Mouse (Mus musculus) liver, postnatal 0 days (tissue): Measurements from ENCODE around the gene Otub1.

ENCODE experiments used
- CTCF ChIP-seq: sonication (generic); IDR thresholded peaks from 2 replicates; pipeline ENCODE4 v1.5.1; 2016; ENCODE audit warnings: antibody characterized with exemption, low read depth
- EP300 ChIP-seq: IDR thresholded peaks from 2 replicates; pipeline ENCODE4 v1.6.1; 2016; ENCODE audit warnings: antibody characterized with exemption, low read depth, mild to moderate bottlenecking

- TF ChIP-seq CTCF = no peak
- TF ChIP-seq EP300 = no peak
Measured at GRCm38 (mm10) chr19:7246021-7246420, 39.9 kb upstream of the Otub1 start.
